8 mouse cellular contexts compared by ENCODE assay signal in the genomic region with DNA sequence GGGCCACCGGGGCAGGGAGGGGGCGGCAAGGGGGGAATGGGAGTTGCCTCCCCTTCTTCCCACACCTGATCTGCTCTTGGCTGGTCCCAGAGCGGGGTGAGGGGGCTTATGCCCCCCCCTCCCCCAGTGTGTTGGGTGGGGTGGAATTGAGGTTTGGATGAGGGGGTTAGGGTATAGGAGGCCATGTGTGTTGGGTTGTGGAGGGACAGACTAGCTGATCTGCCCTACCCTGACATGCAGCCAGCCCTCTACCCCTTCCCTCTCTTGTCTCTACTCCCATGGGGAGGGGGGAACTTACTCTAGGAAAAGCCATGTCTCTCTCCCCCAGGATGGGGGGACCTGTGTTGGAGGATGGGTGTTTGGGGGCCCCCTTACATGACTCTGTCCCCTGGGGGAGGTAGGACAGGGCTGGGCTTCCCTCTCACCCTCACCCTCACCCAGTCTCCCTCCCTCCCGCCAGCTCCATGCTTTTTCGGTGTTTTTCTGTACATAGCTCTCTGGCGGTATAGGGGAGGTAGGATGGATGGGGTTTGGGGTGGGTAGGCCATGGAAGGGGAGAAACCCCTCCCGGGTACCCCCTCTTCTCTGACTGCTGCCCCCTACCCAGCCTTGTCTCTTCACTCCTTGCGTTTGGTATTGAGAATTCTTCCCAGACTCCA. TPM values are rescaled to one million over a fixed set of nuclear protein-coding genes. Genes with fewer than 3 reads are reported as not detected.
DNase-seq lines count a peak whose midpoint lies in the region; ATAC-seq and TF ChIP-seq lines count a peak whose summit lies in the region.
"Had no signal": no experiment of that assay in that cellular context is flagged by ENCODE, and none has a peak within 500 bp of the region (broad histone marks: within the 10 kb centered on the region; RNA-seq: fewer than 3 reads in every experiment).

No protein-coding gene starts in this region.

- H3K9ac ChIP-seq in kidney, embryonic 14.5 days (ENCODE audit: low read depth, low read length) = peak overlapping the region; percentile 83; the same call in 1 of the 2 replicates
- H3K9ac ChIP-seq in hindbrain, embryonic 12.5 days = peak overlapping the region; percentile 23; the same call in 1 of the 2 replicates
- H3K9ac ChIP-seq in liver, embryonic 16.5 days (ENCODE audit: low read depth, low read length) = no peak overlapping the region

- no peak for ATAC-seq in kidney, embryonic 14.5 days (ENCODE audit: low FRiP score, low TSS enrichment)
- no peak for ATAC-seq in G1E (ENCODE audit: extremely low read depth, insufficient number of reproducible peaks, low FRiP score, poor library complexity, severe bottlenecking)
- no peak for ATAC-seq in hindbrain, embryonic 12.5 days (ENCODE audit: low FRiP score)
- no peak for ATAC-seq in liver, embryonic 16.5 days (ENCODE audit: low read depth)

- peak overlapping the region; percentile 78; the same call in 1 of the 2 replicates for H3K4me3 ChIP-seq in kidney, embryonic 14.5 days (ENCODE audit: low read length)
- H3K4me3 ChIP-seq in G1E (ENCODE audit: low read depth, low read length) = peak overlapping the region; percentile 17; the same call in 1 of the 2 replicates
- no peak overlapping the region for H3K4me3 ChIP-seq in hindbrain, embryonic 12.5 days
- H3K4me3 ChIP-seq in liver, embryonic 16.5 days (ENCODE audit: low read depth, low read length) = no peak overlapping the region

- WGBS in kidney, embryonic 14.5 days = 50% methylated on average over 5 of the region's 8 CpGs
- WGBS in hindbrain, embryonic 12.5 days = 62% methylated on average over 8 of the region's 8 CpGs
- WGBS in liver, embryonic 16.5 days (ENCODE audit: insufficient replicate concordance) = 68% methylated on average over 8 of the region's 8 CpGs

- no peak for DNase-seq in kidney, adult 11 months
- no peak for DNase-seq in G1E (ENCODE audit: low spot score)
- DNase-seq in spleen, postnatal 10 days (ENCODE audit: low spot score in 2 of 2) = no peak
- DNase-seq in adrenal gland, adult (ENCODE audit: inconsistent age in 2 of 2, low spot score in 1 of 2) = no peak
- DNase-seq: heart, adult 11 months had no signal

- H3K36me3 ChIP-seq in kidney, embryonic 14.5 days (ENCODE audit: control insufficient read depth, insufficient read depth, low read length) = peaks cover 37% of the 10 kb centered on the region
- H3K36me3 ChIP-seq in G1E (replicated peaks) = peaks cover 72% of the 10 kb centered on the region
- peaks cover 53% of the 10 kb centered on the region for H3K36me3 ChIP-seq in hindbrain, embryonic 12.5 days
- peaks cover 5% of the 10 kb centered on the region; the same call in 1 of the 2 replicates for H3K36me3 ChIP-seq in liver, embryonic 16.5 days (ENCODE audit: control insufficient read depth, insufficient read depth)

- H3K4me1 ChIP-seq in kidney, embryonic 14.5 days (ENCODE audit: control insufficient read depth, insufficient read depth, low read length) = peaks cover 20% of the 10 kb centered on the region
- H3K4me1 ChIP-seq in G1E (ENCODE audit: insufficient read depth, low read depth, low read length) = peaks cover 47% of the 10 kb centered on the region
- peaks cover 43% of the 10 kb centered on the region for H3K4me1 ChIP-seq in hindbrain, embryonic 12.5 days
- peaks cover 28% of the 10 kb centered on the region for H3K4me1 ChIP-seq in liver, embryonic 16.5 days (ENCODE audit: control insufficient read depth, low read depth, low read length)

- no peak for TF ChIP-seq CTCF in G1E (IDR thresholded peaks at IDR 0.05; ENCODE audit: low read depth, low read length)

- no peak overlapping the region for H3K27ac ChIP-seq in kidney, embryonic 14.5 days (ENCODE audit: low read depth, low read length)
- H3K27ac ChIP-seq in hindbrain, embryonic 12.5 days = no peak overlapping the region
- no peak overlapping the region for H3K27ac ChIP-seq in liver, embryonic 16.5 days (ENCODE audit: low read length)

- no peaks in the 10 kb centered on the region for H3K9me3 ChIP-seq in kidney, embryonic 14.5 days (ENCODE audit: control insufficient read depth, low read length)
- H3K9me3 ChIP-seq in G1E (replicated peaks) = no peaks in the 10 kb centered on the region
- H3K9me3 ChIP-seq in hindbrain, embryonic 12.5 days (replicated peaks) = no peaks in the 10 kb centered on the region
- H3K9me3 ChIP-seq in liver, embryonic 16.5 days (replicated peaks; ENCODE audit: control insufficient read depth, low read length) = no peaks in the 10 kb centered on the region

- H3K27me3 ChIP-seq in kidney, embryonic 14.5 days (ENCODE audit: control insufficient read depth, insufficient read depth, low read length) = no peaks in the 10 kb centered on the region
- H3K27me3 ChIP-seq in G1E (ENCODE audit: insufficient read depth, low read length) = no peaks in the 10 kb centered on the region
- H3K27me3 ChIP-seq in hindbrain, embryonic 12.5 days = no peaks in the 10 kb centered on the region
- H3K27me3 ChIP-seq in liver, embryonic 16.5 days (ENCODE audit: control insufficient read depth, insufficient read depth, low read depth, low read length) = no peaks in the 10 kb centered on the region

- H3K4me2 ChIP-seq in kidney, embryonic 14.5 days (replicated peaks; ENCODE audit: low read depth, low read length) = peak overlapping the region; percentile 82; the same call in 1 of the 2 replicates
- peak overlapping the region; percentile 79 for H3K4me2 ChIP-seq in hindbrain, embryonic 12.5 days (replicated peaks)
- H3K4me2 ChIP-seq in liver, embryonic 16.5 days (ENCODE audit: low read depth, low read length) = peak overlapping the region; percentile 93

RNA-seq across cellular contexts. Expression of a gene that starts 1.6 kb away (rescaled TPM):
- 6.3 and 12.8 TPM in 2 replicates for polyA plus RNA-seq in kidney, embryonic 14.5 days (2014; fragmentation: Nextera tagmentation; extraction: Ambion mirVana)
- 3.6 and 4.4 TPM in 2 replicates for total RNA-seq in G1E (2014; fragmentation: Nextera tagmentation)
- total RNA-seq in G1E (2017) = 25.6 and 27.5 TPM in 2 replicates
- polyA plus RNA-seq in G1E (2012) = 10.9 and 11.1 TPM in 2 replicates
- polyA plus RNA-seq in hindbrain, embryonic 12.5 days (2016; fragmentation: Nextera tagmentation; extraction: Ambion mirVana) = 19.4 and 19.7 TPM in 2 replicates
- 5.0 and 5.5 TPM in 2 replicates for polyA plus RNA-seq in liver, embryonic 16.5 days (2015; fragmentation: Nextera tagmentation; extraction: Ambion mirVana)

RNA-seq across cellular contexts. Expression of a gene that starts 30.3 kb away (rescaled TPM):
- polyA plus RNA-seq in kidney, embryonic 14.5 days (2014; fragmentation: Nextera tagmentation; extraction: Ambion mirVana) = 2.6 and 3.5 TPM in 2 replicates
- total RNA-seq in G1E (2014; fragmentation: Nextera tagmentation) = 88.0 and 117 TPM in 2 replicates
- total RNA-seq in G1E (2017) = 7.3 and 10.2 TPM in 2 replicates
- polyA plus RNA-seq in G1E (2012) = 22.3 and 24.1 TPM in 2 replicates
- 4.2 and 4.4 TPM in 2 replicates for polyA plus RNA-seq in hindbrain, embryonic 12.5 days (2016; fragmentation: Nextera tagmentation; extraction: Ambion mirVana)
- 0.21 and 0.33 TPM in 2 replicates for polyA plus RNA-seq in liver, embryonic 16.5 days (2015; fragmentation: Nextera tagmentation; extraction: Ambion mirVana)

RNA-seq across cellular contexts. Expression of a gene that starts 32.0 kb away (rescaled TPM):
- 164 and 182 TPM in 2 replicates for polyA plus RNA-seq in kidney, embryonic 14.5 days (2014; fragmentation: Nextera tagmentation; extraction: Ambion mirVana)
- total RNA-seq in G1E (2014; fragmentation: Nextera tagmentation) (319 and 371 TPM in 2 replicates), G1E (2017) (182 and 190 TPM in 2 replicates)
- 526 and 563 TPM in 2 replicates for polyA plus RNA-seq in G1E (2012)
- polyA plus RNA-seq in hindbrain, embryonic 12.5 days (2016; fragmentation: Nextera tagmentation; extraction: Ambion mirVana) = 131 and 149 TPM in 2 replicates
- 73.9 and 80.2 TPM in 2 replicates for polyA plus RNA-seq in liver, embryonic 16.5 days (2015; fragmentation: Nextera tagmentation; extraction: Ambion mirVana)

RNA-seq across cellular contexts. Expression of a gene that starts 38.5 kb away (rescaled TPM):
- polyA plus RNA-seq in kidney, embryonic 14.5 days (2014; fragmentation: Nextera tagmentation; extraction: Ambion mirVana) = 6.0 TPM in 2 replicates
- total RNA-seq in G1E (2014; fragmentation: Nextera tagmentation) (6.5 and 8.4 TPM in 2 replicates), G1E (2017) (7.3 and 7.4 TPM in 2 replicates)
- 21.6 and 21.7 TPM in 2 replicates for polyA plus RNA-seq in G1E (2012)
- 14.6 and 15.7 TPM in 2 replicates for polyA plus RNA-seq in hindbrain, embryonic 12.5 days (2016; fragmentation: Nextera tagmentation; extraction: Ambion mirVana)
- polyA plus RNA-seq in liver, embryonic 16.5 days (2015; fragmentation: Nextera tagmentation; extraction: Ambion mirVana) = 2.1 and 2.6 TPM in 2 replicates

RNA-seq across cellular contexts. Expression of a gene that starts 54.5 kb away (rescaled TPM):
- 6.9 and 11.2 TPM in 2 replicates for polyA plus RNA-seq in kidney, embryonic 14.5 days (2014; fragmentation: Nextera tagmentation; extraction: Ambion mirVana)
- total RNA-seq in G1E (2014; fragmentation: Nextera tagmentation) (17.1 and 23.0 TPM in 2 replicates), G1E (2017) (15.0 and 15.7 TPM in 2 replicates)
- polyA plus RNA-seq in G1E (2012) = 30.1 and 36.1 TPM in 2 replicates
- polyA plus RNA-seq in hindbrain, embryonic 12.5 days (2016; fragmentation: Nextera tagmentation; extraction: Ambion mirVana) = 5.4 and 5.5 TPM in 2 replicates
- polyA plus RNA-seq in liver, embryonic 16.5 days (2015; fragmentation: Nextera tagmentation; extraction: Ambion mirVana) = 4.6 and 5.3 TPM in 2 replicates

Comparison
In these comparisons a context has a peak if more than half of its experiments do, and no peak if none do; other contexts are left out.
1. H3K4me3 ChIP-seq: peak in kidney, embryonic 14.5 days (single experiment) and G1E (single experiment); none in hindbrain, embryonic 12.5 days (single experiment) and liver, embryonic 16.5 days (single experiment).
2. Peak in every context shown above with its lines, with median percentiles within 50 percentile points of each other: H3K4me2 ChIP-seq.